Mouse (Mus musculus) macrophage (primary cell): ENCODE results near the gene Setd7. TPM values are rescaled to one million over a fixed set of nuclear protein-coding genes. Genes with fewer than 3 reads are reported as not detected.

Experiments
- H3K27ac ChIP-seq: fragments of 350-480 bp; formaldehyde crosslinking; 2 replicates; pipeline ENCODE4 v1.9.0; 2021
- H3K36me3 ChIP-seq: fragments of 350-480 bp; formaldehyde crosslinking; 2 replicates; pipeline ENCODE4 v1.9.0; 2021; ENCODE audit errors: inconsistent target
- H3K4me3 ChIP-seq: fragments of 350-480 bp; formaldehyde crosslinking; 2 replicates; pipeline ENCODE4 v1.9.0; 2021; ENCODE audit errors: inconsistent target
- H3K79me2 ChIP-seq: fragments of 350-480 bp; formaldehyde crosslinking; 2 replicates; pipeline ENCODE4 v1.9.0; 2021; ENCODE audit errors: inconsistent target
- WGBS: methylation state at CpG from one replicate; pipeline ENCODE4 v1.1.7; 2026; ENCODE audit warnings: inconsistent platforms; ENCODE audit not compliant: missing documents; 5-methylcytosine and 5-hydroxymethylcytosine counted together
- polyA plus RNA-seq: library from polyadenylated mRNA; stranded (reverse); fragments of 250-400 nt; gene quantifications from 3 replicates; pipeline ENCODE4 v1.2.4, GENCODE M21; 2018; ENCODE audit warnings: inconsistent platforms

Gene Setd7
- polyA plus RNA-seq, 1 experiment from 2014 or later = 17.9 TPM

DNA sequence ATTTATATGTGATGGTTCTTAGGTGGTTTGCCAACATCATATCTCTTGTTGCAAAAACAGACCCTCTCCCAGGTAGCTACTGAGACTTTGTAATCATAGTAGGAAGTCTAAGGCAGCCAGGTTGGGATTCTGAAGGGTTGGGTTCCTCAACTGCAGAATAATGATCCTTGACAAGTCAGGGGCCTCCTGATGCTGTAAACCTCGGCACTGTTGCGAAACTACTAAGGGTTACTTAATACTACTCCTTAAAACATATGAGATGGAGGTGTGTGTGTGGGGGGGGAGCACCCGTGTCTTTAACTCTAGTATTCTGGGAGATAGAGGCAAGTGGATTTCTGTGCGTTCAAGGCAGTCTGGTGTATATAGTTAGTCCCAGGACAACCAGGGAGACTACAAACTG lies 75.3 kb downstream of the Setd7 start:
- WGBS = 42% methylated on average over 4 of the region's 4 CpGs

DNA sequence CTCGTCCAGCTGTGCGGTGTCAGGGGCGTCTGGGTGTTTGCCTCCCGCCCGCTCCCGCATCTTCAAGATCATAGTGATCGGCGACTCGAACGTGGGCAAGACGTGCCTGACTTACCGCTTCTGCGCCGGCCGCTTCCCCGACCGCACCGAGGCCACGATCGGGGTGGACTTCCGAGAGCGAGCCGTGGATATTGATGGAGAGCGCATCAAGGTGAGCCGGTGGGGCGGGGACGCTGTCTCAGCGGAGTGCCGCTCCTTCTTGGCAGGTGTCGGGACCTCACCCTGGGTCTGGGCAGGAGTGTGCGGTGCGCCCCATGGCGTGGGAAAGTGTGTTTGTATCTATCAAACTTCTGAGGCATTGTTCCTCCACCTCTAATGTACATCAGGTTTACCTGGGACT lies 76.3 kb downstream of the Setd7 start:
- under 1% methylated on average over 33 of the region's 33 CpGs for WGBS
- peak overlapping the region; percentile 60 for H3K4me3 ChIP-seq

More for the DNA sequence above, 75.3 kb downstream of the Setd7 start:
- Histone ChIP-seq H3K27ac (no peak overlapping the region), H3K79me2 (peaks cover 46% of the 10 kb centered on the region; the same call in 1 of the 2 replicates), H3K36me3 (no peaks in the 10 kb centered on the region), H3K4me3 (no peak overlapping the region)

GRCm38 (mm10) chr3:51483741-51484359 lies 76.8 kb downstream of the Setd7 start, which contains the start of gene Rab33b:
Rab33b (plus strand) TSS chr3:51483920.
- under 1% methylated on average over 70 of the region's 70 CpGs for WGBS
- H3K36me3 ChIP-seq = no peaks in the 10 kb centered on the region
- H3K4me3 ChIP-seq = peak within 1 kb of the TSS; percentile 60
- H3K79me2 ChIP-seq = peaks cover 40% of the 10 kb centered on the region; the same call in 1 of the 2 replicates
- H3K27ac ChIP-seq = peak within 1 kb of the TSS; percentile 51

More for the DNA sequence above, 76.3 kb downstream of the Setd7 start:
- H3K36me3 ChIP-seq = no peaks in the 10 kb centered on the region
- H3K79me2 ChIP-seq = peaks cover 43% of the 10 kb centered on the region; the same call in 1 of the 2 replicates
- no peak overlapping the region for H3K27ac ChIP-seq

- Histone ChIP-seq H3K27ac (no peak overlapping the region), H3K36me3 (no peaks in the 10 kb centered on the region), H3K4me3 (no peak overlapping the region), H3K79me2 (peaks cover 30% of the 10 kb centered on the region; the same call in 1 of the 2 replicates)
- 52% methylated on average over 3 of the region's 3 CpGs for WGBS
Observed at GRCm38 (mm10) chr3:51482781-51483180, 77.9 kb downstream of the Setd7 start.

DNA sequence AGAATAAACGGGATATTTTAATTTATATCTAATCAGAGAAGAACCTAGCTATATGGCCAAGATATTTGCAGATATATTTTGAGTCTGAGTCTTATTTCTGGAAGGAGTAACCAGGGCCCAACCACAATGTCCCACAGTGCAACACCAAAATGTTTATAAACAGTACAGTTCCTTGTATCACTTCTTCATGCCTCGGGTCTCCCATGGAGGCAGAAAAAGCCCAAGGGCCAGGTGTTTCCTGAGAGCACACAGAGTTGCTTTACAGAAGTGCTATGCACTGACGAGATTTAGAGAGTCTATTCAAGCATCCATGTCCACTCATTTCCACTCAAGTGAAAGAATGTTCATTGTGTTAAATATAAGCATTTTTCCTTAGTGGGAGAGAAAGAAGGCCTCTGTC lies 78.8 kb downstream of the Setd7 start:
- 30% methylated on average over 3 of the region's 3 CpGs for WGBS
- Histone ChIP-seq H3K4me3 (no peak overlapping the region), H3K36me3 (no peaks in the 10 kb centered on the region)

DNA sequence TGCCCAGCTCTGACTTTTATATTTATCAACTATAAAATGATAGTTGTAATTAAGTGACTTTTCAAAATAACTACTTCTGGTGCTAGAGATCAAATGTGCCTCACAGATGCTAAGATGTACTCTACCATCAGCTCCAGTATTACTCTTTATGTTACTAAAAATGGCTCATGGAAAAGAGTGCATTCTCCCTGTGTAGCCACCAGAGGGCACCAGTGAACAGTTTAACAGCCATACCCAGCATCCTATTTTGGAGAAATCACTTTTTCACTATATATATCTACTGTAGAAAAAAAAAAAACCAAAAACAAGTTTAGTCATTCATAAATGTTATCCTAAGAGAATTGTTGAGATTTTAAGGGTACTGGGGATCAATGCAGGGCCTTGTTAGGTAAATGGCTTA lies 79.6 kb downstream of the Setd7 start:
- Histone ChIP-seq H3K36me3 (no peaks in the 10 kb centered on the region), H3K79me2 (peaks cover 16% of the 10 kb centered on the region; the same call in 1 of the 2 replicates), H3K27ac (no peak overlapping the region), H3K4me3 (no peak overlapping the region)

More for the DNA sequence above, 78.8 kb downstream of the Setd7 start:
- Histone ChIP-seq H3K27ac (no peak overlapping the region), H3K79me2 (peaks cover 25% of the 10 kb centered on the region; the same call in 1 of the 2 replicates)

DNA sequence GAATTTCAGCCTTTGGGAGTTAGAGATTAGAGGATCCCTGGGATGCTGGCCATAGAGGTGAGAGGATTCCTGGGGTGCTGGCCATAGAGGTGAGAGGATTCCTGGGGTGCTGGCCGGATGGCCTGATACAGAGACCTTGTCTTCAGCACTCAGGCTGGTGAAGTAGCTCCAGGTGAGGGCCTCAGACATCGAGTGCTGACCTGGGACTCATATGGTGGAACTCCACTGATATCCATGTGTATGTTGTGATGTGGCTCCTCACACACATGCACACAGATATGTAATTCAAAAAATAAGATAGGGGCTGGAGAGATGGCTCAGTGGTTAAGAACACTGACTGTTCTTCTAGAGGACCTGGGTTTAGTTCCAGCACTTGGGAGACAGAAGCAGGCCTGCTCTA lies 80.8 kb downstream of the Setd7 start:
- peaks cover 5% of the 10 kb centered on the region; the same call in 1 of the 2 replicates for H3K79me2 ChIP-seq
- WGBS = 72% methylated on average over 2 of the region's 2 CpGs
- no peak overlapping the region for H3K4me3 ChIP-seq
- no peak overlapping the region for H3K27ac ChIP-seq
- H3K36me3 ChIP-seq = no peaks in the 10 kb centered on the region

DNA sequence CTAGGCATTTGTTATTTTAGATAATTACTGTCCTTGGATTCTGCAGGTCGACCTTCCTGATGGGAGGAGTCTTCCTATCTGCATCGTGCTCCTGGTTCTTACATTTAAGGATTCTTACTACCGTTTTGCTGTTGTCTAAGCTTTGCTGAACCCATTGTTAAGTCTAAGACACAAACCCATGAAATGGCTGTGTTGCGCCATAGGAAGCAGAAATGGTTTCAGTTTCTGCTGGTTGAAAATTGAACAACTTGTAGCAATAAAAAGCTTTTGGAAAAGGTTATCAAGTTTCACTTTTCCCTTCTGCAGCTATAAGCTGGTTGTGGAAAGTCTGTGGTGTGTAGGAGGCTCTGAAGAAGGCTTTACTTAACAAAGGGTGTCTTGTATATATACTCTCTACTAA lies 85.0 kb downstream of the Setd7 start:
- 49% methylated on average over 4 of the region's 4 CpGs for WGBS

GRCm38 (mm10) chr3:51468530-51468929 lies 92.1 kb downstream of the Setd7 start:
- Histone ChIP-seq H3K36me3 (peaks cover 75% of the 10 kb centered on the region), H3K79me2 (no peaks in the 10 kb centered on the region), H3K27ac (no peak overlapping the region), H3K4me3 (no peak overlapping the region)
- 90% methylated on average over 2 of the region's 2 CpGs for WGBS

More for the DNA sequence above, 85.0 kb downstream of the Setd7 start:
- Histone ChIP-seq H3K4me3 (no peak overlapping the region), H3K79me2 (no peaks in the 10 kb centered on the region), H3K27ac (no peak overlapping the region), H3K36me3 (peaks cover 18% of the 10 kb centered on the region; the same call in 1 of the 2 replicates)

Other genes with a start within 250 kb of the Setd7 start
- gene Elf2, start 220.2 kb downstream of the Setd7 start, polyA plus RNA-seq = 38.0 to 40.4 TPM (median 38.7 TPM) in 3 replicates
- gene Mgarp, start 164.1 kb downstream of the Setd7 start, polyA plus RNA-seq = not detected in 3 replicates
- 52.1 to 187 TPM (median 175 TPM) in 3 replicates for gene Ndufc1, start 151.9 kb downstream of the Setd7 start, polyA plus RNA-seq
- gene Naa15, start 145.7 kb downstream of the Setd7 start, polyA plus RNA-seq = 23.7 to 44.8 TPM (median 39.3 TPM) in 3 replicates
- gene Rab33b, start 77.0 kb downstream of the Setd7 start, polyA plus RNA-seq = 7.2 to 11.2 TPM (median 8.8 TPM) in 3 replicates
- gene Mgst2, start 99.5 kb upstream of the Setd7 start, polyA plus RNA-seq = 2.4 to 4.3 TPM (median 4.2 TPM) in 3 replicates